Mouse (Mus musculus): Measurements from ENCODE around the gene Fam76a. TPM values are rescaled to one million over a fixed set of nuclear protein-coding genes. Genes with fewer than 3 reads are reported as not detected.
A peak's percentile ranks its signal among the peaks of the same experiment; 100 is the strongest.

Gene Fam76a
- polyA plus RNA-seq, 2 experiments from 2014 or later = 17.3 to 19.3 TPM

GRCm38 (mm10) chr4:132884064-132884843 is 38.1 kb downstream of the Fam76a start, which contains the start of gene Stx12:
TSS of gene Stx12 (minus strand) at chr4:132884509.
- peak; percentile 60 for ATAC-seq

GRCm38 (mm10) chr4:132883561-132884063 is 38.7 kb downstream of the Fam76a start:
- ATAC-seq = no peak

DNA sequence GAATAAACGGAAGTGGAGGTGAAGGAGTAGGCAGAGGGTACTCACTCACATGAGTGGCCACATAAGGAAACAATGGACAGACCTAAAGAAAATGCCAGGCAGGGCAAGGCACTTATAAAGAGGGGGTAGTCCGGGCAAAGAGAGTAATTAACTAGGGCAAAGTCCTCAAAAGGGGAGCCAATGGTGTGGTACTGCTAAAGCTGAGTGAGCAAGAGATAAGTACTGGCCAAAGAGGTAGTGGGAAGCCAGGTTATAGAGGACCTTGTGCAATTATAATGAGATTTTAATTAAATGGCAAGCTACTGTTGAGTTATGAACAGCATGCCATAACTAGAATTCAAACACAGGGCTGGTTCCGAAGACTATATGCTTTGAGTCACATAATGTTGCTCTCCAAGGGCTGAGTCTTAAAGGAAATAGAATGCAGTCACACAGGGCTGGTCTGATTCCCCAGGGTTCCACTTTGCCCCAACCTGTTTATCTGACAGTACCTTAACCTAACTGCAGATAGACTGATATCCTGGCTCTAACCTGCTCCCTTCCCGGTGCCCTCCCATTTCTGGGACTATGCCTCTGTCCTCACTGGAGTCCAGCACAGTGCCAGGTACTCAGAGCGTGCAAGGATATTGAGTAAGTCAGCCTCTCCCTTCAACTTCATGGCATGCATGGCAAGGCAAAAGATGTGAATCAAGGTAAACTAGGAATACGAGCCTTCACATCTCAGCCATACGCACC is 47.8 kb downstream of the Fam76a start:
- no peak for ATAC-seq

GRCm38 (mm10) chr4:132873481-132874362 is 48.6 kb downstream of the Fam76a start:
- ATAC-seq = no peak

- ATAC-seq = no peak
These were observed 51.2 kb downstream of the Fam76a start for GRCm38 (mm10) chr4:132871116-132871515.

DNA sequence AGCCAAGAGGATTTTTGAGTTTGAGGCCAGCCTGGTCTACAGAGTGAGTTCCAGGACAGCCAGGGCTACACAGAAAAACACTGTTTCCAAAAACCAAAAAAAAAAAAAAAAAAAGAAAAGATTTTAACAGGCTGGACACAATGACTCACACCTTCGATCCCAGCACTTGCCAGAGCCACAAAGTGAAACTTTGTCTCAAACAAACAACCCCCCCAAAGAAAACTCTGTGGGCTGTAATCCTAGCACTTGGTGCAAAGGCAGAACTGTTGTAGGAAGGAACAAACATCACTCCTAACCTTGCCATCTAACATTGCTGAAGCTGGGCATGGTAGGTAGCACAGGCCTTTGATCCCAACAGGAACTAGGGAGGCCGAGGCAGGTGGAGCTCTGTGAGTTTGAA is 57.5 kb downstream of the Fam76a start:
- ATAC-seq = no peak

DNA sequence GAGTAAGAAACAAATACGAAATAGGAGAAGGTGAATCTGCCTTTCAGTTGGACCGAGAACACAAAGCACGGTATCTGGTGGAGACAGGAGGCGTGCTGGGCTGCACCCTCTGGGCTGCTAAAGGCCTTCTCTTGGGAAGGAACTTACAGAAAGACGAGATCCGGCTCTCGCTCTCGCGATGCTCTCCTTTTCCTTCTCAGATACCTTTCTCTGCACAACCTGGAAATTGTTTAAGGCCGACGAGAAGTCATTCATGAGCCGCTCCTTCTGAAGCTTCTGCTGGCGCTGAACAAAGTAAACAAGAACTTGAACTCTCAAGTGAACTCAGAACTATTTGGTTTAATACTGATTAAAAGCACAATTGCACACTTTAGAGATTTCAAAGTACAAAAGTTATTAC is 59.3 kb downstream of the Fam76a start:
- ATAC-seq = no peak

- ATAC-seq = no peak
These were observed 61.5 kb downstream of the Fam76a start for GRCm38 (mm10) chr4:132860880-132861279.

Other genes with a start within 250 kb of the Fam76a start
- 1 to 10 TPM; 2.2 to 4.0 TPM for gene Xkr8, start 190.0 kb downstream of the Fam76a start, polyA plus RNA-seq (2017; shearing (Covaris generic))
- gene Smpdl3b, start 165.3 kb downstream of the Fam76a start, polyA plus RNA-seq (2017; shearing (Covaris generic)) = 1 to 10 TPM; 2.7 to 4.4 TPM
- gene Rpa2, start 154.2 kb downstream of the Fam76a start, polyA plus RNA-seq (2017; shearing (Covaris generic)) = 10 to 100 TPM; 54.6 to 80.3 TPM
- 1 to 10 TPM in 1 of 2 experiments, under 1 TPM in 1; 0.91 to 1.0 TPM for gene Themis2, start 126.2 kb downstream of the Fam76a start, polyA plus RNA-seq (2017; shearing (Covaris generic))
- gene Ppp1r8, start 79.4 kb downstream of the Fam76a start, polyA plus RNA-seq (2017; shearing (Covaris generic)) = 10 to 100 TPM; 25.3 to 26.3 TPM
- 10 to 100 TPM; 33.0 to 36.2 TPM for gene Stx12, start 38.0 kb downstream of the Fam76a start, polyA plus RNA-seq (2017; shearing (Covaris generic))
- 1 to 10 TPM; 4.2 TPM for gene Fgr, start 51.5 kb upstream of the Fam76a start, polyA plus RNA-seq (2017; shearing (Covaris generic))
- gene Ahdc1, start 88.7 kb upstream of the Fam76a start, polyA plus RNA-seq (2017; shearing (Covaris generic)) = 1 to 10 TPM; 2.1 TPM
- gene Wasf2, start 207.9 kb upstream of the Fam76a start, polyA plus RNA-seq (2017; shearing (Covaris generic)) = 100 to 1,000 TPM in 1 of 2 experiments, 10 to 100 TPM in 1; 83.0 to 104 TPM

All from activated CD4-positive, CD25-positive, alpha-beta regulatory T cell, adult 4 months (primary cell).